Mouse (Mus musculus) hindbrain, embryonic 14.5 days (tissue): ENCODE measurements around the gene Acta2. TPM values are rescaled to one million over a fixed set of nuclear protein-coding genes. Genes with fewer than 3 reads are reported as not detected.

Experiments used
- ATAC-seq: fragments of 200-750 bp; cut with Nextera tagmentation; 2 replicates; pipeline ENCODE4 v1.8.0; 2017; ENCODE audit warnings: moderate number of reproducible peaks, mild to moderate bottlenecking, moderate TSS enrichment, moderate library complexity; ENCODE audit not compliant: low FRiP score
- DNase-seq: peaks from one replicate; pipeline ENCODE4 v3.0.0-alpha.2; 2015; ENCODE audit warnings: low spot score
- H3K27ac ChIP-seq: fragments of 300-500 bp; sonication (generic); 2 replicates; pipeline ENCODE4 v1.5.1; 2014; ENCODE audit warnings: mild to moderate bottlenecking, moderate library complexity
- H3K27me3 ChIP-seq: fragments of 300-500 bp; sonication (generic); 2 replicates; pipeline ENCODE4 v1.6.1; 2014; ENCODE audit warnings: mild to moderate bottlenecking, low read length, mixed read lengths; ENCODE audit not compliant: control insufficient read depth, insufficient read depth
- H3K36me3 ChIP-seq: fragments of 300-500 bp; sonication (generic); replicated peaks from 2 replicates; pipeline ENCODE4 v1.6.1; 2014; ENCODE audit not compliant: control insufficient read depth, insufficient read depth
- H3K4me1 ChIP-seq: fragments of 300-500 bp; sonication (generic); replicated peaks from 2 replicates; pipeline ENCODE4 v1.6.1; 2014; ENCODE audit warnings: antibody characterized with exemption, low read length, mixed read lengths; ENCODE audit not compliant: control insufficient read depth, insufficient read depth
- H3K4me2 ChIP-seq: fragments of 300-500 bp; sonication (generic); replicated peaks from 2 replicates; pipeline ENCODE4 v1.6.1; 2014; ENCODE audit warnings: mild to moderate bottlenecking, moderate library complexity
- H3K4me3 ChIP-seq: fragments of 300-500 bp; sonication (generic); replicated peaks from 2 replicates; pipeline ENCODE4 v1.5.1; 2014; ENCODE audit warnings: mild to moderate bottlenecking, low read length
- H3K9ac ChIP-seq: fragments of 300-500 bp; sonication (generic); 2 replicates; pipeline ENCODE4 v1.6.1; 2014
- H3K9me3 ChIP-seq: fragments of 300-500 bp; sonication (generic); 2 replicates; pipeline ENCODE4 v1.6.1; 2016; ENCODE audit warnings: low read length; ENCODE audit not compliant: control insufficient read depth
- WGBS: fragments of 180-500 bp; shearing (Covaris S2); extraction: QIAGEN DNeasy Blood & Tissue Kit; methylation state at CpG from one replicate; pipeline ENCODE4 v1.1.7; 2014; 5-methylcytosine and 5-hydroxymethylcytosine counted together
- polyA plus RNA-seq: library from polyadenylated mRNA; unstranded; fragments of >200 nt; fragmentation: Nextera tagmentation; extraction: Ambion mirVana; gene quantifications from 2 replicates; pipeline ENCODE4 v1.2.1, GENCODE M21; 2014

Acta2 gene
- polyA plus RNA-seq, 1 experiment from 2014 or later: 22.2 TPM

DNA sequence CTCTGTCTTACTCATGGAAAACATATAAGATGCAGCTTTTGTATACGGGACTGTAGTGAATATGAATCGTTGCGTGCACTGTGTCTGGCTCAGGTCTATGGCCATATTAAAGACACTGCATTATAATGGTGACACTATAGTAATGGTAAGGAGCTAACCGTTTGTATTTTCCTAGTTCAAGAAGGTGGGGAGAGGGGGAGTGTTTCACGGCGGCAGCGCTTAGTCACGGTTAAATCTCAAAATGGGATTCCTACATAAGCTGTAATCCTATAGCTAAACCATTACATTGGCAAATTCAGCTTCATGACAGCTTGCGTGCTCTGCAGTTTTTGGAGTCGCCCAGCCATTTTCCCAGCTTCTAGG lies 63.8 kb downstream of the Acta2 start:
- H3K27me3 ChIP-seq: peaks cover 6% of the 10 kb centered on the region; the same call in 1 of the 2 replicates
- H3K9me3 ChIP-seq: no peaks in the 10 kb centered on the region

More for the DNA sequence above, 63.8 kb downstream of the Acta2 start:
- no peaks in the 10 kb centered on the region for H3K36me3 ChIP-seq
- H3K4me2 ChIP-seq: peak overlapping the region; percentile 86
- peaks cover 10% of the 10 kb centered on the region; the same call in 1 of the 2 replicates for H3K4me1 ChIP-seq
- peak overlapping the region; percentile 60 for H3K4me3 ChIP-seq
- peak; percentile 31 for DNase-seq
- no peak overlapping the region for H3K27ac ChIP-seq
- peak; percentile 40 for ATAC-seq
- WGBS: 21% methylated on average over 10 of the region's 10 CpGs
- H3K9ac ChIP-seq: peak overlapping the region; percentile 78

Other genes starting within 250 kb of the Acta2 start
- gene Lipk, start 247.3 kb downstream of the Acta2 start, polyA plus RNA-seq: not detected in 2 replicates
- not detected in 2 replicates for gene Lipn, start 188.2 kb downstream of the Acta2 start, polyA plus RNA-seq
- not detected in 2 replicates for gene Lipm, start 154.7 kb downstream of the Acta2 start, polyA plus RNA-seq
- not detected in 2 replicates for gene Ankrd22, start 89.5 kb downstream of the Acta2 start, polyA plus RNA-seq
- gene Stambpl1, start 63.4 kb downstream of the Acta2 start, polyA plus RNA-seq: 18.6 and 26.9 TPM in 2 replicates
- gene Fas, start 35.1 kb upstream of the Acta2 start, polyA plus RNA-seq: 1.3 and 1.5 TPM in 2 replicates
- gene Ch25h, start 219.6 kb upstream of the Acta2 start, polyA plus RNA-seq: 0.27 and 0.55 TPM in 2 replicates